Mouse (Mus musculus) 3T3-L1 (cell line): ENCODE results near the gene Ascl2.

Experiments used
- DNase-seq: peaks from one replicate; pipeline ENCODE4 v3.0.0-alpha.2; 2015; ENCODE audit warnings: low read depth, low spot score

Ascl2 gene

DNA sequence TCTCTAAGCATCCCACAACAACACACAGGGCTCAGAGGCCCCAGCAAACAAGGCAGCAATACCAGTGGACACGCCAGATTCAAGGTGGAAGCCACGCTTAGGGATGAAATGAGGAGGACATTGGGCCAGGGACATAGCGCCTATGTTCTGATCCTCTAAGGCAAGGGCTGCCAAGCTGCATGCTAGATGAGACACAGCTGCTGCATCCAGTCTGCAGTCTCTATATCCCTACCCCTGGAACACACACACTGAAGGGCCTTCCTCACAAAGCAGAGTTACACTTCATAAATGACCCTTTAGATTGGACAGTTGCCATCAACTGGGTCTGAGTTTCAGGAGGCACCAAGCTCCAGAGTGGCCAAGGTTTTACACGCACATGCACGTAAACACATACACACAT, 51.4 kb downstream of the Ascl2 start:
- DNase-seq = no peak
